Mouse (Mus musculus) liver, embryonic 13.5 days (tissue): ENCODE data around the gene Rad51b. TPM values are rescaled to one million over a fixed set of nuclear protein-coding genes. Genes with fewer than 3 reads are reported as not detected.

ENCODE experiments used
- ATAC-seq: fragments of 200-750 bp; cut with Nextera tagmentation; 2 replicates; pipeline ENCODE4 v1.8.0; 2017; ENCODE audit warnings: low read depth, mild to moderate bottlenecking, moderate number of reproducible peaks, moderate library complexity
- DNase-seq: peaks from one replicate; pipeline ENCODE4 v3.0.0; 2022
- H3K27ac ChIP-seq: fragments of 300-500 bp; sonication (generic); 2 replicates; pipeline ENCODE4 v1.5.1; 2015; ENCODE audit warnings: moderate library complexity, mild to moderate bottlenecking, inconsistent platforms
- H3K27me3 ChIP-seq: fragments of 300-500 bp; sonication (generic); 2 replicates; pipeline ENCODE4 v1.6.1; 2015; ENCODE audit warnings: mild to moderate bottlenecking, inconsistent platforms
- H3K36me3 ChIP-seq: fragments of 300-500 bp; sonication (generic); 2 replicates; pipeline ENCODE4 v1.6.1; 2015; ENCODE audit warnings: mild to moderate bottlenecking, inconsistent platforms
- H3K4me1 ChIP-seq: fragments of 300-500 bp; sonication (generic); replicated peaks from 2 replicates; pipeline ENCODE4 v1.6.1; 2015; ENCODE audit warnings: inconsistent platforms
- H3K4me2 ChIP-seq: fragments of 300-500 bp; sonication (generic); 2 replicates; pipeline ENCODE4 v1.6.1; 2015; ENCODE audit warnings: inconsistent platforms, mild to moderate bottlenecking, moderate library complexity
- H3K4me3 ChIP-seq: fragments of 300-500 bp; sonication (generic); replicated peaks from 2 replicates; pipeline ENCODE4 v1.5.1; 2015; ENCODE audit warnings: mild to moderate bottlenecking, inconsistent platforms
- H3K9ac ChIP-seq: fragments of 300-500 bp; sonication (generic); 2 replicates; pipeline ENCODE4 v1.6.1; 2015; ENCODE audit warnings: mild to moderate bottlenecking, inconsistent platforms
- H3K9me3 ChIP-seq: fragments of 300-500 bp; sonication (generic); replicated peaks from 2 replicates; pipeline ENCODE4 v1.6.1; 2016; ENCODE audit warnings: inconsistent platforms
- WGBS: fragments of 180-500 bp; shearing (Covaris S2); methylation state at CpG from one replicate; pipeline ENCODE4 v1.1.7; 2015; ENCODE audit not compliant: insufficient replicate concordance; 5-methylcytosine and 5-hydroxymethylcytosine counted together
- polyA plus RNA-seq: library from polyadenylated mRNA; unstranded; fragments of >200 nt; fragmentation: Nextera tagmentation; extraction: Ambion mirVana; gene quantifications from 2 replicates; pipeline ENCODE4 v1.2.1, GENCODE M21; 2015

Gene Rad51b
- polyA plus RNA-seq, 1 experiment from 2014 or later, result 5.5 TPM

DNA sequence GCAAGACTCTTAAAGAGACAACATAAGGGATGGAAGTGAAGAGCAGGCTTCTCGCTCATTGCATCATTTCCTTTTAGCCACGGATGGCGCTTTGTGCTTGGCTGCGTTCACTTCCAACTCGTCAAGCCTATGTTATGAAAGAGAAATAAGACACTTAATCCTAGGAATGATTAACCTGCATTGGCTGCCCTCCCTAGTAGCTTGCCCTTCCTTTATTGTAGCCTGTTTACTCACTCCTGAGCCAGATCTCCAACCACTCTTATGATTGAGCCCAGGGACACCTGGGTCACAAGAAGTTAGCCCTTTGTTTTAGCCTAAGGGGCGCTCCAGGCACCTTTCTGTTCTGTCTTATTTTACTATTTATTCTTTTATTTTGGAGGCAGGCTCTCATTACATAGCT, 244.5 kb downstream of the Rad51b start:
- no peak overlapping the region for H3K27ac ChIP-seq
- H3K36me3 ChIP-seq, result no peaks in the 10 kb centered on the region
- H3K9ac ChIP-seq, result no peak overlapping the region
- no peaks in the 10 kb centered on the region for H3K9me3 ChIP-seq
- no peak overlapping the region for H3K4me2 ChIP-seq
- 0 out of 2 replicates have a peak, but pooled peaks cover 3% of the 10 kb centered on the region for H3K4me1 ChIP-seq
- DNase-seq, result no peak
- no peak; the same call in 1 of the 2 replicates for ATAC-seq
- no peak overlapping the region for H3K4me3 ChIP-seq
- no peaks in the 10 kb centered on the region for H3K27me3 ChIP-seq
- WGBS, result 67% methylated on average over 6 of the region's 6 CpGs

- no peak overlapping the region for H3K9ac ChIP-seq
- H3K4me1 ChIP-seq, result 0 out of 2 replicates have a peak, but pooled peaks cover 5% of the 10 kb centered on the region
- ATAC-seq, result no peak
- H3K4me2 ChIP-seq, result no peak overlapping the region
- H3K9me3 ChIP-seq, result no peaks in the 10 kb centered on the region
- H3K36me3 ChIP-seq, result no peaks in the 10 kb centered on the region
- H3K27ac ChIP-seq, result no peak overlapping the region
- 52% methylated on average over 3 of the region's 3 CpGs for WGBS
- H3K4me3 ChIP-seq, result no peak overlapping the region
- no peak for DNase-seq
- H3K27me3 ChIP-seq, result no peaks in the 10 kb centered on the region
Observed at GRCm38 (mm10) chr12:79545063-79545462, 248.0 kb downstream of the Rad51b start.

DNA sequence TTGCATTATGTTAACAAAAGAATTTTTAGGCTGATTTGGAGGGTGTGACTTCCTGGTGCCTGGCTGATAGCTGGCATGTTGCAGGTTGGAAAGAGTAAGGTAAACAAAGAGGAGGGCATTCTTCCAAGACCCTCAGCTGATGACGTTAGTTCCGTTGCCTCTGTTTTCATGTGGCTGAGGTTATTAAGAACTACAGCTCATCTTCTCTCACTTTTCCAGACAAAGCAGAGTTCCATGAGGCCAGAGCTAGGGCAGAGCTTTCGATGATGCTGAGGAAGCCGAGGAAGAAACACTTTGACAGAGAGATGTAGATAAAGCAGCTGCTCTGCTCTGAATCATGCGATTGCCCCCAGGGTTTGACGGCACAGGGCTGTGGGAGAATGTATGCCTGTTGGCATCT, 250.5 kb downstream of the Rad51b start:
- no peak overlapping the region for H3K4me2 ChIP-seq
- WGBS, result 63% methylated on average over 6 of the region's 6 CpGs
- no peak overlapping the region for H3K4me3 ChIP-seq
- ATAC-seq (no peak), DNase-seq (no peak)
- no peak overlapping the region for H3K27ac ChIP-seq
- no peaks in the 10 kb centered on the region for H3K27me3 ChIP-seq
- H3K9me3 ChIP-seq, result no peaks in the 10 kb centered on the region
- H3K9ac ChIP-seq, result no peak overlapping the region
- H3K36me3 ChIP-seq, result no peaks in the 10 kb centered on the region
- H3K4me1 ChIP-seq, result 0 out of 2 replicates have a peak, but pooled peaks cover 2% of the 10 kb centered on the region

GRCm38 (mm10) chr12:79548607-79549330, 251.7 kb downstream of the Rad51b start:
- Histone ChIP-seq H3K9ac (no peak overlapping the region), H3K4me1 (0 out of 2 replicates have a peak, but pooled peaks cover 2% of the 10 kb centered on the region), H3K4me2 (no peak overlapping the region), H3K27me3 (no peaks in the 10 kb centered on the region), H3K4me3 (no peak overlapping the region), H3K36me3 (no peaks in the 10 kb centered on the region), H3K9me3 (no peaks in the 10 kb centered on the region), H3K27ac (no peak overlapping the region)
- no peak for ATAC-seq
- 72% methylated on average over 8 of the region's 8 CpGs for WGBS
- no peak for DNase-seq

- Histone ChIP-seq H3K4me1 (0 out of 2 replicates have a peak, but pooled peaks cover 2% of the 10 kb centered on the region), H3K4me2 (no peak overlapping the region), H3K27ac (no peak overlapping the region), H3K27me3 (no peaks in the 10 kb centered on the region), H3K4me3 (no peak overlapping the region), H3K9me3 (no peaks in the 10 kb centered on the region), H3K9ac (no peak overlapping the region), H3K36me3 (no peaks in the 10 kb centered on the region)
- no peak for ATAC-seq
- 82% methylated on average over 7 of the region's 7 CpGs for WGBS
- DNase-seq, result no peak
Observed at GRCm38 (mm10) chr12:79550049-79550682, 253.1 kb downstream of the Rad51b start.

- no peak overlapping the region for H3K27ac ChIP-seq
- 0 out of 2 replicates have a peak, but pooled peaks cover 2% of the 10 kb centered on the region for H3K4me1 ChIP-seq
- H3K36me3 ChIP-seq, result no peaks in the 10 kb centered on the region
- H3K4me3 ChIP-seq, result no peak overlapping the region
- H3K9ac ChIP-seq, result no peak overlapping the region
- ATAC-seq, result no peak
- H3K9me3 ChIP-seq, result no peaks in the 10 kb centered on the region
- no peaks in the 10 kb centered on the region for H3K27me3 ChIP-seq
- whole genome bisulfite sequencing, result 52% methylated on average over 1 of the region's 1 CpGs
- no peak for DNase-seq
- no peak overlapping the region for H3K4me2 ChIP-seq
Observed at GRCm38 (mm10) chr12:79551274-79551673, 254.2 kb downstream of the Rad51b start.

DNA sequence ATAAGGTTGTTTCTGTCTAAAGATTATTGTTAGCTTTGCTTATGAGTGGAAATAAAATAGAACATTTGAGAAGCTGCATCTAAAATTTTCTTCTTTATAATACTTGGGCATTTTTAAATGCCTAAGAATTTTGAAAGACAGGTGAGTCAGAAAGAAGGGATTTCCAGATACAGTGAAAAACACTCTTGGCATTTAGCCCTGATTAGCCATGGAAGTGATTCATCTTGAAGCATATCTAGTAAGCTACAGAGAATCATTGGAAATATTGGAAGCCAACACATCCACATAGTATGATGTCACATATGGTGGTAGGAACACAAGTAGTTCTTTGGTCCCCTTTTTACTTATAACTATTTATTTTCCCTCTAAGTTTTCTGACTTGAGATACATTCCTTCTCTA, 256.0 kb downstream of the Rad51b start:
- H3K4me1 ChIP-seq, result no peaks in the 10 kb centered on the region
- H3K9ac ChIP-seq, result no peak overlapping the region
- DNase-seq (no peak), ATAC-seq (no peak)
- no peak overlapping the region for H3K4me2 ChIP-seq
- no peak overlapping the region for H3K27ac ChIP-seq
- H3K4me3 ChIP-seq, result no peak overlapping the region
- no peaks in the 10 kb centered on the region for H3K9me3 ChIP-seq
- H3K36me3 ChIP-seq, result no peaks in the 10 kb centered on the region
- H3K27me3 ChIP-seq, result no peaks in the 10 kb centered on the region

- WGBS, result 72% methylated on average over 5 of the region's 5 CpGs
- Histone ChIP-seq H3K9ac (no peak overlapping the region), H3K27ac (peak overlapping the region; percentile 47; the same call in 1 of the 2 replicates), H3K4me3 (no peak overlapping the region), H3K4me1 (peaks cover 12% of the 10 kb centered on the region; the same call in 1 of the 2 replicates), H3K4me2 (no peak overlapping the region), H3K36me3 (no peaks in the 10 kb centered on the region), H3K27me3 (no peaks in the 10 kb centered on the region), H3K9me3 (no peaks in the 10 kb centered on the region)
- DNase-seq (no peak), ATAC-seq (no peak)
Observed at GRCm38 (mm10) chr12:79557904-79558303, 260.8 kb downstream of the Rad51b start.

DNA sequence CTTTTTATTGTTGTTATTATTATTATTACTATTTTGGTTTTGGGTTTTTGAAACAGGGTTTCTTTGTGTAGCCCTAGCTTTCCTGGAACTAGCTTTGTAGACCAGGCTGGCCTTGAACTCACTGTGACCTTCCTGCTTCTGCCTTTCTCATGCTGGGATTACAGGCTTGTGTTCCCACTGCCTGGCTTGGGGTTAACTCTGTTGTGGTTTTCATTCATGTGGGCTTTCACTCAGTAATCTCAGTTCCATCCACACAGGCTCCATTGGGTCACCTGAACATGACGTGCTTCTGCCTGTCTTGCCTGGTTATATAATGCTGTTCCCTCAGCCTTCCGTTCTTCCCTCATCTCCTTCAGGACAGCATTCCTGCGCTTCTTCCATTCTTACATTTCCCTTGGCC, 261.6 kb downstream of the Rad51b start:
- ATAC-seq (no peak), DNase-seq (no peak)
- Histone ChIP-seq H3K9ac (no peak overlapping the region), H3K9me3 (no peaks in the 10 kb centered on the region), H3K27me3 (no peaks in the 10 kb centered on the region), H3K4me2 (no peak overlapping the region), H3K4me3 (no peak overlapping the region), H3K27ac (peak overlapping the region; percentile 54; the same call in 1 of the 2 replicates), H3K36me3 (no peaks in the 10 kb centered on the region), H3K4me1 (peaks cover 12% of the 10 kb centered on the region; the same call in 1 of the 2 replicates)
- WGBS, result 86% methylated on average over 3 of the region's 3 CpGs

DNA sequence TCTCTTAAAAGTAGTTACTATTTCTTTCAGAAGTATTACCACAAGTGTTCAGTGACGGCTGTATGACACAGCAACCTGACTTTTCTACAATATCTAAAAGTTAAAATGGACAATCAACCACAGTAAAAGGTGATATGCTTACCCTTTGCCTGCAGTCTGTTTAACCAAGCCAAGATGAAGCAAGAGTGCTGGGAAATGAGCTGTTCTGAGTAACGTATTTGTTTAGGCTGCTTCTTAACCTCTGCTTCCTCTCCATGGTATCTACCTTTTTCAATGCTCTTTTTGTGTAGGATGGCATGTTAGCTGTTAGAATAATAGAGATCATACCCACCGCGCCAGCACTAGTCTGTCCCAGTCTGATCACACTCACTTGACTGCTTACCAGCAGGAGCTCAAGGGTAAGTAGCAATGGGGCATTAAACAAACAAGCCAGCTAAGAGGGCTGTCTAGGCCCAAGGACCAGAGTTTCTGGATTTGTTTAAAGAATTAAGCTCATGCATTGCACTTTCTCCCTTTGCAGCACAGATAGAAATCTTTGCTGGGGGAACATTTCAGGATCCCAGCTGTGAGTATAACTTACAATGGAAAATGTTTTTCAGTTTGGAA, 262.4 kb downstream of the Rad51b start:
- Histone ChIP-seq H3K4me3 (no peak overlapping the region), H3K4me1 (peaks cover 12% of the 10 kb centered on the region; the same call in 1 of the 2 replicates), H3K27me3 (no peaks in the 10 kb centered on the region), H3K9ac (no peak overlapping the region), H3K4me2 (no peak overlapping the region), H3K36me3 (no peaks in the 10 kb centered on the region), H3K27ac (peak overlapping the region; percentile 54), H3K9me3 (no peaks in the 10 kb centered on the region)
- no peak for DNase-seq
- 63% methylated on average over 4 of the region's 4 CpGs for WGBS
- no peak for ATAC-seq

DNA sequence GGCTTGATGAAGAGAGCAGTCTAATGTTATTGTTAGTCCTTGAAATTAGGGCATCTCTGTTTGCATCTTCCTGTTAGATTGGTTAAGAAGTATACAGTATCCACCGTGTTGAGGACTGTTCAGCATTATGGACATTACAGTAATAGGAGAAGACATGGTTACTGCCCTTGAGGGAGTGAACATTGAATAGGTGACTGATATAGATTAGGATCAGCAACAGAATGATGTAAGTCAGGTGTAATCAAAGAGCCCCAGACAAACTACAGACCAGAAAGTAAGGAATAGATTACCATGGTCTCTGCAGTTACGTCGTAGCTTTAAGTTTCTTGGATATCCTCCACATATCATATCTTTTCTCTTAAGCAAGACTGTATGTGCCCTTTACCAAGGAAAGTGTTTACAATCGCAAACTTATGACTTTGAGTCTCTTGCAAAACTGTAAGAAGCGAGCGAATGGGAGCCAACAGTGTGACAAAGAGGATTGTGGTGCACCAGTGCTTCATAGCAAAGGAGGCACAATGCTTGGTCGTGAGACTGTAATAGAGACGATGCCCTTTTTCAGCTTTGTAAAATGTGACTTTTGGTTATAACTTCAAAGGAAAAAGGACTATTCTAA, 263.1 kb downstream of the Rad51b start:
- no peaks in the 10 kb centered on the region for H3K27me3 ChIP-seq
- DNase-seq (no peak), ATAC-seq (no peak)
- no peaks in the 10 kb centered on the region for H3K9me3 ChIP-seq
- no peak overlapping the region for H3K9ac ChIP-seq
- WGBS, result 75% methylated on average over 8 of the region's 8 CpGs
- no peak overlapping the region for H3K4me3 ChIP-seq
- H3K27ac ChIP-seq, result peak overlapping the region; percentile 54
- H3K4me1 ChIP-seq, result peaks cover 12% of the 10 kb centered on the region; the same call in 1 of the 2 replicates
- H3K36me3 ChIP-seq, result no peaks in the 10 kb centered on the region
- no peak overlapping the region for H3K4me2 ChIP-seq
